Mouse (Mus musculus) myocyte (in vitro differentiated cells): ENCODE data around the gene March6. TPM values are rescaled to one million over a fixed set of nuclear protein-coding genes. Genes with fewer than 3 reads are reported as not detected.

Experiments
- H3K27me3 ChIP-seq: one replicate; pipeline ENCODE4 v1.6.1; 2011; ENCODE audit not compliant: control insufficient read depth, insufficient read depth, insufficient read length
- H3K36me3 ChIP-seq: one replicate; pipeline ENCODE4 v1.6.1; 2011; ENCODE audit not compliant: control insufficient read depth, insufficient read depth
- H3K4me2 ChIP-seq: one replicate; pipeline ENCODE4 v1.6.1; 2011; ENCODE audit warnings: low read depth, control low read depth
- H3K4me3 ChIP-seq: one replicate; pipeline ENCODE4 v1.5.1; 2011; ENCODE audit warnings: mild to moderate bottlenecking, control low read depth, moderate library complexity
- H3K79me2 ChIP-seq: one replicate; pipeline ENCODE4 v1.6.1; 2011; ENCODE audit not compliant: control insufficient read depth, insufficient read depth
- H3ac ChIP-seq: one replicate; pipeline ENCODE4 v1.6.1; 2011; ENCODE audit not compliant: control insufficient read depth, insufficient read length
- CEBPB ChIP-seq: IDR thresholded peaks from 2 replicates; pipeline ENCODE4 v1.6.1; 2011; ENCODE audit warnings: mild to moderate bottlenecking, moderate library complexity; ENCODE audit not compliant: poor library complexity, insufficient read depth, severe bottlenecking
- E2F4 ChIP-seq: IDR thresholded peaks from one replicate; pipeline ENCODE4 v1.6.1; 2011; ENCODE audit warnings: mild to moderate bottlenecking, control low read depth, moderate library complexity; ENCODE audit not compliant: insufficient read depth
- MAX ChIP-seq: IDR thresholded peaks from one replicate; pipeline ENCODE4 v1.6.1; 2011; ENCODE audit warnings: low read depth, mild to moderate bottlenecking, control low read depth
- MYOD1 ChIP-seq, 3 experiments: IDR thresholded peaks; one replicate each; pipeline ENCODE4 v1.6.1; 2011; ENCODE audit warnings: control low read depth in 2 of 3, low read depth in 2 of 3, mild to moderate bottlenecking in 2 of 3, moderate library complexity in 1 of 3; ENCODE audit not compliant: insufficient read length in 2 of 3, control insufficient read depth in 1 of 3
- MYOG ChIP-seq, 3 experiments: IDR thresholded peaks; one replicate each; pipeline ENCODE4 v1.6.1; 2011; ENCODE audit warnings: control low read depth in 2 of 3, low read depth in 2 of 3, mild to moderate bottlenecking in 2 of 3; ENCODE audit not compliant: insufficient read length in 2 of 3, control insufficient read depth in 1 of 3, insufficient read depth in 1 of 3
- POLR2A ChIP-seq: IDR thresholded peaks from one replicate; pipeline ENCODE4 v1.6.1; 2011; ENCODE audit warnings: low read depth, mild to moderate bottlenecking, control low read depth, moderate library complexity; ENCODE audit not compliant: insufficient read length
- POLR2AphosphoS2 ChIP-seq: IDR thresholded peaks from one replicate; pipeline ENCODE4 v1.6.1; 2011; ENCODE audit warnings: low read depth, control low read depth; ENCODE audit not compliant: insufficient read length
- REST ChIP-seq: IDR thresholded peaks from one replicate; pipeline ENCODE4 v1.6.1; 2011; ENCODE audit warnings: mild to moderate bottlenecking, control low read depth, moderate library complexity; ENCODE audit not compliant: insufficient read depth, insufficient read length
- SRF ChIP-seq: IDR thresholded peaks from one replicate; pipeline ENCODE4 v1.6.1; 2011; ENCODE audit warnings: low read depth; ENCODE audit not compliant: control insufficient read depth, insufficient read length
- TCF12 ChIP-seq: IDR thresholded peaks from one replicate; pipeline ENCODE4 v1.6.1; 2011; ENCODE audit warnings: mild to moderate bottlenecking, control low read depth; ENCODE audit not compliant: poor library complexity, insufficient read depth, severe bottlenecking
- TCF3 ChIP-seq: IDR thresholded peaks from one replicate; pipeline ENCODE4 v1.6.1; 2011; ENCODE audit warnings: low read depth, control low read depth; ENCODE audit not compliant: insufficient read length
- USF1 ChIP-seq: IDR thresholded peaks from one replicate; pipeline ENCODE4 v1.6.1; 2011; ENCODE audit warnings: low read depth, mild to moderate bottlenecking, control low read depth, moderate library complexity
- polyA plus RNA-seq: library from polyadenylated mRNA; unstranded; fragments of >200 nt; fragmentation: generic; extraction: Trizol; gene quantifications from one replicate; pipeline ENCODE4 v1.2.1, GENCODE M21; 2012; ENCODE audit warnings: missing spikeins

March6 gene
- polyA plus RNA-seq, 1 experiment: 37.2 TPM

DNA sequence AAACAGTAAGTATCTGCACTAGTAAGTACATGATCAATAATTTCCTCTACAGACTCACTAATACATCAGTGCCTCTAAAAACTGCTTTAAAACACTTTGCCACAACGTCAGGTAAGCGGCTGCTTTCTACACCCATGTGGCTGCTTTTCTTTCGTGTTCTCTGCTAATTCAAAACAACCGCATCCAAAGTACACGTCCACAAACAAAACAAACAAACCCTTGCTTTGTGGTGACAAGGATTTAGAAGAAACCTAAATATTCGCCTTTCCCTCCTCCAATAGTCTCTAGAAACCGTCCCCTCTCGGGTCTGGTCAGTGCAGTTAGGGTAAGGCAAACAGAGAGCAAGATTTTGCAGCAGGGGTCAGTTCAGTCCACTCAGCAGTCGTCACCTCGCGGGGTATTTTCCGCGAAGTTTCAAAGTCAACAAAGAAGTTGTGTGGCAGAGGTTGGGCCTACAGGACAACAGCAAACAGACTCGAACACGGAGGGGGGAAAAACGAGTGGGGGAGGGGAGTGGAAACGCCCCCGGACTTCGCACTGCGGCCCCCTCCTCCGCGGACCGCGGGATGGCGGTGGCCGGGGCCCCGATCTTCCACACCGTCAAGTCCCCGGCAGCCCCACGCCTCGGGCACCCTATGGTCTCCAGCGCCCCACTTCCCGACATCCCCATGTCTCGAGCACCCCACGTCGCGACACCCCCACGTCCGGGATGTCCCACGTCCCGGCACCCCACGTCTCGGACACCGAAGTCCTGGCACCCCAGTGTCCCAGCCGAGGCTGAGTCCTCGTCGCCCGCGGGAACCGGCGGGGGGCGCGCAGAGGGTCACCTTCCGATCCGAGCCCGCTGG lies 818 bp downstream of the March6 start:
- Histone ChIP-seq H3K27me3 (no peaks in the 10 kb centered on the region), H3K79me2 (peaks cover 53% of the 10 kb centered on the region), H3K4me2 (peak overlapping the region; percentile 93), H3ac (peak overlapping the region; percentile 97), H3K36me3 (no peaks in the 10 kb centered on the region), H3K4me3 (peak overlapping the region; percentile 46)
- TF ChIP-seq TCF12 (no peak), SRF (peak; percentile 51), POLR2A (peak; percentile 19), E2F4 (peak; percentile 4), CEBPB (no peak), MYOG (IDR thresholded peaks at IDR 0.05; ENCODE audit: control insufficient read depth in 1 of 3, insufficient read depth in 1 of 3, insufficient read length in 2 of 3, low read depth in 2 of 3) (no peak)

DNA sequence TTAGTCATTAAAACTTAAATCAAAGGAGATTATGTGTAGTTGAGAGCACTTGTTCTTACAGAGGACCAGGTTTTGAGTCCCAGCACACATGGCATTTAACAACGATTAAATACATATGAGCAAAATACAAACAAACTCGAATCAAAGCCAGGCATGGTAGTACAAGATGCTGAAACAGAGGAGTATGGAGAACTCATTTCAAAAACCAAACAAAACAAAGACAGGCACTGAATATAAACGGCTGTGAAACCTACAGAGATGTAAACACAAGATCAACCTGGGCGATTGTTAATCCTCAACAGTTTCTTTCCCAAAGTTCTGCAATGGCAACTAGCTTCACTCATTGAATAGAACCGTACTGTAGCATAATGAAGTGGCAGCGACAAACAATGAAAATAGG lies 1.8 kb downstream of the March6 start:
- H3K36me3 ChIP-seq: no peaks in the 10 kb centered on the region
- H3K27me3 ChIP-seq: no peaks in the 10 kb centered on the region
- H3K79me2 ChIP-seq: peaks cover 63% of the 10 kb centered on the region
- peak overlapping the region; percentile 93 for H3K4me2 ChIP-seq
- H3ac ChIP-seq: no peak overlapping the region
- peak overlapping the region; percentile 46 for H3K4me3 ChIP-seq
- TF ChIP-seq SRF (no peak), CEBPB (no peak), MYOD1 (IDR thresholded peaks at IDR 0.05; ENCODE audit: control insufficient read depth in 1 of 3, insufficient read length in 2 of 3, low read depth in 2 of 3) (no peak), REST (no peak), TCF3 (no peak), MYOG (IDR thresholded peaks at IDR 0.05; ENCODE audit: control insufficient read depth in 1 of 3, insufficient read depth in 1 of 3, insufficient read length in 2 of 3, low read depth in 2 of 3) (no peak), POLR2AphosphoS2 (no peak), MAX (no peak), USF1 (no peak), POLR2A (no peak), E2F4 (no peak)

DNA sequence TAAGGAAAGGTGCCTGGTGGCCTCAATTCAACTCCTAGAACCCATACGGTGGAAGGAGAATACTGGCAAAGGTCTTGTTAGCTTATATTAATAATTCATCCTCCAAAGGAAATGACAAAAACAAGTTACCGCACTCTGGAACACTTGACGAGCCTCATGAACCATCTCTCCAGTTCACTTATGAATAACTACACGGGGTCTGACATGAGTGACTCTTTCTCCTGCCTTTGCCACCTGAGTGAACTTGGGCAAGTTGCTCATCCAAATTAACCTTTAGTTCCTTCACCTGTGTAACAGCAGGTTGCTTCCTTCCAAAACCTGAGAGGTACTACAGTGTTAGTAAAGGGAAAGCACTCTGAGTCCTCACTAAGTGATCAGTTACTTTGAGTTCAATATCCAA lies 2.4 kb downstream of the March6 start:
- H3ac ChIP-seq: no peak overlapping the region
- TF ChIP-seq TCF3 (no peak), MYOD1 (IDR thresholded peaks at IDR 0.05; ENCODE audit: control insufficient read depth in 1 of 3, insufficient read length in 2 of 3, low read depth in 2 of 3) (no peak), SRF (no peak), CEBPB (no peak), TCF12 (no peak), POLR2AphosphoS2 (no peak), POLR2A (no peak), USF1 (no peak)

GRCm38 (mm10) chr15:31526463-31526862 lies 4.4 kb downstream of the March6 start:
- Histone ChIP-seq H3K4me3 (no peak overlapping the region), H3K79me2 (peaks cover 89% of the 10 kb centered on the region), H3ac (no peak overlapping the region), H3K27me3 (no peaks in the 10 kb centered on the region), H3K4me2 (no peak overlapping the region), H3K36me3 (no peaks in the 10 kb centered on the region)
- TF ChIP-seq TCF3 (no peak), SRF (no peak), E2F4 (no peak), USF1 (no peak), MYOG (IDR thresholded peaks at IDR 0.05; ENCODE audit: control insufficient read depth in 1 of 3, insufficient read depth in 1 of 3, insufficient read length in 2 of 3, low read depth in 2 of 3) (no peak), TCF12 (no peak), MAX (no peak), POLR2AphosphoS2 (no peak), REST (no peak), POLR2A (no peak), CEBPB (no peak), MYOD1 (IDR thresholded peaks at IDR 0.05; ENCODE audit: control insufficient read depth in 1 of 3, insufficient read length in 2 of 3, low read depth in 2 of 3) (no peak)

More for the DNA sequence above, 2.4 kb downstream of the March6 start:
- Histone ChIP-seq H3K27me3 (no peaks in the 10 kb centered on the region), H3K4me2 (no peak overlapping the region), H3K79me2 (peaks cover 69% of the 10 kb centered on the region), H3K36me3 (no peaks in the 10 kb centered on the region), H3K4me3 (no peak overlapping the region)

DNA sequence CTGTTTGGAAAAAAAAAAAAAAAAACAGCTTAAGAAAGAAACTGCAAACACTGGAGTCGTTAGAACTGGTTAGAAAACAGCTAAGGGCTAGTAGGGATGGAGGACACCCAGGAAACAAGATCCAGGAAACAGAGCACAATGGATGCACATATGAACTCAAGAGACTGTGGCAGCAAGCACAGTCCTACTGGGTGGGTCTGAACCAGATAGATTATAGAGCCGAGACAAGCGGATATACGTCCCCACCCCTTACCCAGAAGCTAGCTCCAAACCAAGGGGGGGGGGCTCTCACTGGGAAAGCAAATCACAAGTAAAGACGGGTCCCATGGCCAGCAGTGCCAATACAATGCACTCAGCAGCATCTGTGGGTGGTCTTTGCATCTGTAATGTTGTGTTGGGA lies 11.9 kb downstream of the March6 start:
- Histone ChIP-seq H3ac (no peak overlapping the region), H3K27me3 (no peaks in the 10 kb centered on the region)

More for the DNA sequence above, 11.9 kb downstream of the March6 start:
- no peak overlapping the region for H3K4me3 ChIP-seq
- no peak overlapping the region for H3K4me2 ChIP-seq
- no peaks in the 10 kb centered on the region for H3K36me3 ChIP-seq
- peaks cover 100% of the 10 kb centered on the region for H3K79me2 ChIP-seq
- no peak for TF ChIP-seq CEBPB
- TF ChIP-seq MYOG (IDR thresholded peaks at IDR 0.05; ENCODE audit: control insufficient read depth in 1 of 3, insufficient read depth in 1 of 3, insufficient read length in 2 of 3, low read depth in 2 of 3): no peak
- no peak for TF ChIP-seq POLR2AphosphoS2
- no peak for TF ChIP-seq POLR2A
- no peak for TF ChIP-seq SRF
- TF ChIP-seq E2F4: no peak
- TF ChIP-seq MAX: no peak
- TF ChIP-seq MYOD1 (IDR thresholded peaks at IDR 0.05; ENCODE audit: control insufficient read depth in 1 of 3, insufficient read length in 2 of 3, low read depth in 2 of 3): no peak
- TF ChIP-seq REST: no peak
- TF ChIP-seq USF1: no peak
- TF ChIP-seq TCF3: no peak
- TF ChIP-seq TCF12: no peak
